Mouse (Mus musculus) forebrain, embryonic 16.5 days (tissue): ENCODE measurements around the gene Dgki. TPM values are rescaled to one million over a fixed set of nuclear protein-coding genes. Genes with fewer than 3 reads are reported as not detected.
A peak's percentile ranks its signal among the peaks of the same experiment; 100 is the strongest.

Source experiments
- ATAC-seq: fragments of 200-750 bp; cut with Nextera tagmentation; 2 replicates; pipeline ENCODE4 v1.8.0; 2017; ENCODE audit warnings: mild to moderate bottlenecking, moderate library complexity
- H3K27ac ChIP-seq: fragments of 300-500 bp; sonication (generic); 2 replicates; pipeline ENCODE4 v1.5.1; 2014; ENCODE audit warnings: low read length, control low read depth
- H3K27me3 ChIP-seq: fragments of 300-500 bp; sonication (generic); replicated peaks from 2 replicates; pipeline ENCODE4 v1.6.1; 2014; ENCODE audit warnings: low read length; ENCODE audit not compliant: control insufficient read depth, insufficient read depth
- H3K36me3 ChIP-seq: fragments of 300-500 bp; sonication (generic); 2 replicates; pipeline ENCODE4 v1.6.1; 2014; ENCODE audit not compliant: control insufficient read depth, insufficient read depth
- H3K4me1 ChIP-seq: fragments of 300-500 bp; sonication (generic); replicated peaks from 2 replicates; pipeline ENCODE4 v1.6.1; 2014; ENCODE audit warnings: low read length; ENCODE audit not compliant: control insufficient read depth, insufficient read depth
- H3K4me2 ChIP-seq: fragments of 300-500 bp; sonication (generic); 2 replicates; pipeline ENCODE4 v1.6.1; 2014; ENCODE audit warnings: mild to moderate bottlenecking, low read length, control low read depth
- H3K4me3 ChIP-seq: fragments of 300-500 bp; sonication (generic); replicated peaks from 2 replicates; pipeline ENCODE4 v1.5.1; 2014; ENCODE audit warnings: mild to moderate bottlenecking, low read length, control low read depth
- H3K9ac ChIP-seq: fragments of 300-500 bp; sonication (generic); replicated peaks from 2 replicates; pipeline ENCODE4 v1.6.1; 2014; ENCODE audit warnings: low read depth, low read length, control low read depth
- H3K9me3 ChIP-seq: fragments of 300-500 bp; sonication (generic); 2 replicates; pipeline ENCODE4 v1.6.1; 2016; ENCODE audit warnings: low read length; ENCODE audit not compliant: control insufficient read depth
- WGBS: fragments of 180-500 bp; shearing (Covaris S2); extraction: QIAGEN DNeasy Blood & Tissue Kit; methylation state at CpG from one replicate; pipeline ENCODE4 v1.1.7; 2014; 5-methylcytosine and 5-hydroxymethylcytosine counted together
- polyA plus RNA-seq: library from polyadenylated mRNA; unstranded; fragments of >200 nt; fragmentation: Nextera tagmentation; extraction: Ambion mirVana; gene quantifications from 2 replicates; pipeline ENCODE4 v1.2.1, GENCODE M21; 2015

Gene Dgki
- polyA plus RNA-seq, 1 experiment from 2014 or later, result 9.6 TPM

DNA sequence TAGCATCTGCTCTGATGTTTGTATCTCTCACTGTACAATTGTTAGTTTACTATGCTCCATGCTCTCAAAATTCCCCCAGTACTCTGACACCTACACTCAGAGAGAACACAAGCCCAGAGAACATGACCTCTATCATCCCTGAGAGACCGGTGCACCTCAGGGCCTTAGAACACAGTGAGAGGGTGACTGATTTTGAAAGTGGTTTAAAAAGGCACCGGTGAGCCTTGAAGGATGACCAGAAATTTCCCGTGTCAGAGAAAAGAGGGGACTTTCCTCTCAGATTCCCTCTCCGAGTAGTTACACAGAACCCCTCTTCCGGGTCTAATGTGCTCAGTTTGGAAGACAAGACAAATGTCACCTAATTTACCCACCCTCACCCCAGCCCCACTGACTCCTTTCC, 244.9 kb downstream of the Dgki start:
- Histone ChIP-seq H3K4me3 (no peak overlapping the region), H3K4me2 (no peak overlapping the region), H3K9me3 (no peaks in the 10 kb centered on the region), H3K36me3 (no peaks in the 10 kb centered on the region), H3K27me3 (no peaks in the 10 kb centered on the region), H3K4me1 (no peaks in the 10 kb centered on the region), H3K27ac (no peak overlapping the region), H3K9ac (no peak overlapping the region)
- WGBS, result 93% methylated on average over 5 of the region's 5 CpGs
- no peak for ATAC-seq

DNA sequence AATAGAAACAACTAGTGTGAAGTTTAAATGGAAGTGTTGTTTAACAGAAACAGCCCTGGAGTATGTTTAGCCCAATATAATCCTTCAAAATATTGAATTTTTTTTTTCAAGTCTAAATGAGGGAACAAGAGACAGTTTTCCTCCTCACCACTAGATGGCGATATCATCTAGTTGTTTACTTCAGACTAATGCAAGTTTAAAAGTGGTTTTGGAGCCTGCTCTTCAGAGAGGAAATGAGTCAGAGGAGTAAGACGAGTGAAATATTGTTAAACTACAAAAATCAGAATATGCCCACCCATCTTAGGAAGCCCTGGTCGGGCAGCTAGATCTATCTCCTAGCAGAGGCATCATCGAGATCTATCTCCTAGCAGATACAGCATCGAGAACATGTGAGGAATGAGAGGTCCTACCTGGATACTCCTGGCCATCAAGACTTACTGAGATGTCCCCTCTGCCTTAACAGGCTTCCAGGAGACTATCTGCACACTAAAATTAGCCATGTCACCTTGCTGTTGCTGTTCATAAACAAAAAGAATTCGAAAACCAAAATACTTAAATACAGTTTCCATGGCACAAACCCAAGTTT, 245.5 kb downstream of the Dgki start:
- Histone ChIP-seq H3K4me3 (no peak overlapping the region), H3K9me3 (no peaks in the 10 kb centered on the region), H3K36me3 (no peaks in the 10 kb centered on the region), H3K4me1 (no peaks in the 10 kb centered on the region), H3K27ac (no peak overlapping the region), H3K9ac (no peak overlapping the region), H3K27me3 (no peaks in the 10 kb centered on the region), H3K4me2 (no peak overlapping the region)
- peak; percentile 20; the same call in 1 of the 2 replicates for ATAC-seq
- 49% methylated on average over 6 of the region's 6 CpGs for WGBS

DNA sequence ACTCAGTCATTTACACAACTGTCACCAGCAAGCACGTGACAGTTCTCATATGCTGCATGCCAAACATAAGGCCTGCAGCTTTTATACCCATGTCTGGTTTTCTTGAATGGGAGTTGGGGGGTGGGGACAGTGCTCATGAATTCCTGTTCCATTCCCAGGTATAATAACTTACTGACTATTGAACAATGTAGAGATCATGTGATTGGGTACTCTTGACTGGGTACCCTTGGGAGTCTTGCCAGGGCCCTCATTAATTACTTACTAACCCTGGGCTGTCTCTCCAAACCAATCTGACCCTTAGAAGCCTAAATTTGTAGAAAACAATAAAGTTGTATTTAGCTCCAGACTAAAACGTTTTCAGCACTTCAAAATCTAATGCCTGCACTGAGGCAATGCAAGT, 246.6 kb downstream of the Dgki start:
- 63% methylated on average over 2 of the region's 2 CpGs for WGBS
- no peak overlapping the region for H3K27ac ChIP-seq
- no peak overlapping the region for H3K4me3 ChIP-seq
- ATAC-seq, result no peak
- H3K27me3 ChIP-seq, result no peaks in the 10 kb centered on the region
- no peaks in the 10 kb centered on the region for H3K9me3 ChIP-seq
- H3K36me3 ChIP-seq, result no peaks in the 10 kb centered on the region
- H3K4me1 ChIP-seq, result no peaks in the 10 kb centered on the region
- no peak overlapping the region for H3K4me2 ChIP-seq
- H3K9ac ChIP-seq, result no peak overlapping the region

DNA sequence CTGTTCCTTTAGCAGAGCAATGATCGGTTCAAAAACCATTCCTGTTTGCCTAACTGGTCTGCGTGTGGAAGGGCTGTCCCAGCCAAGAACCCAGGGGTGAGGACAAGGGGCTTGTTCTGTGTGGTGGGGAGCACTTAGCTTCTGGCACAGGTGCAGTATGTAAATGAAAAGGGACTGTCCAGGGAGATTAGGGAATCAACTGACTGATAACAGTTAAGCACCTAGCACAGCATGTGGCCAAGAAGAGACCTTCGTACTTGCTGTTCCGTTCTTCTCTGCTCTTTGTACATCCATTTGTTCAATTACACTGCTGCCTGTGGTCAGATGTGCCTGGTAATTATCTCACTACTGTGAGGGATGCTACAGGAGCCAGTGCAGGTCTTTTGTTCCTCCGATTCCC, 248.3 kb downstream of the Dgki start:
- H3K9me3 ChIP-seq, result no peaks in the 10 kb centered on the region
- 37% methylated on average over 5 of the region's 5 CpGs for WGBS
- H3K9ac ChIP-seq, result no peak overlapping the region
- no peak overlapping the region for H3K4me2 ChIP-seq
- no peak for ATAC-seq
- no peak overlapping the region for H3K27ac ChIP-seq
- H3K4me1 ChIP-seq, result no peaks in the 10 kb centered on the region
- no peaks in the 10 kb centered on the region for H3K27me3 ChIP-seq
- H3K4me3 ChIP-seq, result no peak overlapping the region
- H3K36me3 ChIP-seq, result no peaks in the 10 kb centered on the region

DNA sequence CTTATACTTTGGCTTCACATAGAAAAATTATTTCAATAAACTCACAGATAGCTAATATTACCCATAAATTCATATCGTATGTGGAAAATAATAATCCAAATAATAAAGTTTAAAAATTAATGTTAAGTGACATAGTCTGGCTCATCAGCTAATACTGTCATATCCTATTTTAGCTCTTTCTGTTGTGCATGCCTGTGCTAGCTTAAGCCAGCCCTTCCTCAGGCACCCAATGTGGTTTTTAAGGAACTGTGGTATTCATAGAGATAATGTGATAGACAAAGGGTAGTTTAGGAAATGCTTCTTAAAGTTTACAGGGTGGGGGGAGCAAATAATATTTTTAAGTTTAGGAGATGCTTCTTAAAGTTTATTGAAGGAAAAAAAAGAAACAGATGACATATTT, 248.8 kb downstream of the Dgki start:
- H3K27ac ChIP-seq, result no peak overlapping the region
- no peak for ATAC-seq
- no peak overlapping the region for H3K9ac ChIP-seq
- no peaks in the 10 kb centered on the region for H3K4me1 ChIP-seq
- no peak overlapping the region for H3K4me2 ChIP-seq
- no peaks in the 10 kb centered on the region for H3K9me3 ChIP-seq
- no peak overlapping the region for H3K4me3 ChIP-seq
- no peaks in the 10 kb centered on the region for H3K36me3 ChIP-seq
- 94% methylated on average over 1 of the region's 1 CpGs for WGBS
- no peaks in the 10 kb centered on the region for H3K27me3 ChIP-seq

DNA sequence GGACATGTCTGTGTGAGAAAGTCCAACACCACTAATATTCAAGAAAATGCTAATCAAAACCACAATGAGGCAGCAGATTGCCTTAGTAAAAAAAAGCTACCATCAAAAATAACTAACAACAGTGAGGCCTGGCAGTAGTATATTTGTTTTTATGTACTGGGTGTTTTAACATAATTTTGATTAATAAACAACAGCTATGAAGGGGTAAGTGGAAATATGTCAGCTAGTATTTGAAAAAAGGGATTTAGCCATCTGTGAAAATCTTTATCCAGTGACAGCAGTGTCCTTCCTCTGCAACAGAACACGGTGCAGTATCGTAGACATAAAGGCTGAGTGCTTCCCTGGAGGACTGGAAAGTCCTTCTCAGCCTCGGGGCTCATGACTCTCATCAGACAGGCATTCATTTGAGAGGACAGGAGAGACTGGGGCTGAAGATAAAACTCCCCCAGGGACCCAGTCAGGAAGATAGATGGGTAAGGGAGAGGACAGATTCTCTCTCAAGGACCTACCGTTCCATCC, 252.3 kb downstream of the Dgki start:
- no peak overlapping the region for H3K27ac ChIP-seq
- ATAC-seq, result no peak; the same call in 1 of the 2 replicates
- H3K4me3 ChIP-seq, result no peak overlapping the region
- 74% methylated on average over 4 of the region's 4 CpGs for WGBS
- H3K36me3 ChIP-seq, result no peaks in the 10 kb centered on the region
- no peak overlapping the region for H3K9ac ChIP-seq
- H3K9me3 ChIP-seq, result no peaks in the 10 kb centered on the region
- no peaks in the 10 kb centered on the region for H3K4me1 ChIP-seq
- H3K4me2 ChIP-seq, result no peak overlapping the region
- H3K27me3 ChIP-seq, result no peaks in the 10 kb centered on the region

DNA sequence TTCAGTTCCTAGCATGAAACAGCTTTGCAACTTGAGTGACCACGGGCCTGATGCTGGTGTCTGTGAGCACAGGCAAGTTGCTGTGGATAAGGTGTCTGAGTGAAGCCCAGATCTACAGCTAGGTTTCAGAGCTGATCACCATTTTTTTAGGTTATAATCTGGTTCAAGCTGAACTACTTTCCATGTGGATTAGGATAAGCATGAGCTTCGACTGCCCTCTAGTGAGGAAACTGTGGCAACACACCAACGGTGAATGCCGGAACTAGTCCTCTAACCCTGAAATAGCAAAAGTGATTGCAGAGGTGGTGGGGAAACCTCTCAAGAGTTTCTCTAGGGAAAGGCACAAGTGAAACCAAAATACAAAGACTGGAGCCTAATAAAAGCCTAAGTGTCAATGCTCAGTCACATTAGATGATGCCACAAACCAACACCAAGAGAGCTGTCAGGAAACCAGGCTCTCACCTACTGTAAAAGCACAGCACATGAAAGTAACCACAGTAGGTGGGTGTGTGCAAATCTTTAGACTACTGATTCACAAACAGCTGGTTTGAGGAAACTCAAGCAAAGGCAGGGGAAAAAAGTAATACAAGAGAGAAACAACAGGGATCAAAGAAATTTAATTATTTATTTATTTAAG, 253.7 kb downstream of the Dgki start:
- no peak overlapping the region for H3K4me2 ChIP-seq
- no peaks in the 10 kb centered on the region for H3K27me3 ChIP-seq
- no peak overlapping the region for H3K4me3 ChIP-seq
- 28% methylated on average over 4 of the region's 4 CpGs for WGBS
- no peaks in the 10 kb centered on the region for H3K36me3 ChIP-seq
- no peaks in the 10 kb centered on the region for H3K4me1 ChIP-seq
- H3K9ac ChIP-seq, result no peak overlapping the region
- no peaks in the 10 kb centered on the region for H3K9me3 ChIP-seq
- no peak overlapping the region for H3K27ac ChIP-seq
- ATAC-seq, result peak; percentile 77

DNA sequence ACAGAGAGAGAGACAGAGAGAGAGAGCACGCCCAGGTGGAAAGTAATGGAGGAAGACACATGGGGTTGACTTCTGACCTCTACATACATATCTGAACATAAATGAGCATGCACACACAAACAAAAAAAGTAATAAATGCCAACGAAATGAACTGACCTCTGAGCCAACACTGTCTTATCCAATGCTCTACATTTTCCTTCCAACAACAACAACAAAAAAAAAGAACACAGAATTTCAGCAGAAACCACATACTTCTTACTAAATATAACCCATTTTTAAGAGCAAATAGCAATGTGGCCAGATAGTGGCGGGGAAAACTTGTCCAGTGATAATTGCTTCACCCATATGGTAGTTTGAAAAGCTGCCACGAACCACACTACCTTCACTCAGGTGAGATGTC, 255.2 kb downstream of the Dgki start:
- no peaks in the 10 kb centered on the region for H3K36me3 ChIP-seq
- H3K9me3 ChIP-seq, result no peaks in the 10 kb centered on the region
- 88% methylated on average over 4 of the region's 4 CpGs for WGBS
- no peak for ATAC-seq
- H3K27me3 ChIP-seq, result no peaks in the 10 kb centered on the region
- no peaks in the 10 kb centered on the region for H3K4me1 ChIP-seq
- no peak overlapping the region for H3K4me2 ChIP-seq
- no peak overlapping the region for H3K4me3 ChIP-seq
- no peak overlapping the region for H3K9ac ChIP-seq
- H3K27ac ChIP-seq, result no peak overlapping the region

DNA sequence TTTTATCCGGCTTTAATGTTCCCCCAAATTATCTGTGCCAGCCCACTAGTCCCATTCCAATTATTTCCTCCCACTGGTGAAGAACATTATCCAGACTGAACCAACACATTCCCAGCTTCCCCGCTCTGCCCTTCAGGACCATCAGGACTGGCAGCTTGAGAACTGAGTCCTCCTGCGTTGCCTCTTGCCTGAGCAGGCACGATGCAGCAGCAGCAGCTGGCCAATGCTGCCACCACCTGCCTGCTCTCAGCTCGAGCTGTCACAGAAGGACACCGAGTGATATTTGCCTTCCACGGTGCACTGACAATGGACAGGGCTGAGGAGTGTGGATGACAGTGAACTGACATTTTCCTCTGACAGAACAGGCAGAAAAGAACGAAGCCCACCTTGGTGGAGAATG, 261.5 kb downstream of the Dgki start:
- Histone ChIP-seq H3K9me3 (no peaks in the 10 kb centered on the region), H3K27ac (no peak overlapping the region), H3K4me1 (peaks cover 16% of the 10 kb centered on the region; the same call in 1 of the 2 replicates), H3K36me3 (no peaks in the 10 kb centered on the region), H3K4me3 (no peak overlapping the region), H3K27me3 (no peaks in the 10 kb centered on the region), H3K9ac (no peak overlapping the region), H3K4me2 (no peak overlapping the region)
- ATAC-seq, result peak; percentile 76
- 38% methylated on average over 8 of the region's 8 CpGs for WGBS
